Mouse (Mus musculus): ENCODE data around the gene Akt3.

Gene Akt3

GRCm38 (mm10) chr1:177010041-177010440 is 248.0 kb downstream of the Akt3 start:
- no peak for DNase-seq (ENCODE audit: low read depth)

GRCm38 (mm10) chr1:177008777-177009176 is 249.2 kb downstream of the Akt3 start:
- DNase-seq (ENCODE audit: low read depth), result no peak

- DNase-seq (ENCODE audit: low read depth), result no peak
These were observed 250.6 kb downstream of the Akt3 start for GRCm38 (mm10) chr1:177007405-177007804.

- DNase-seq (ENCODE audit: low read depth), result no peak
These were observed 253.8 kb downstream of the Akt3 start for GRCm38 (mm10) chr1:177004041-177004741.

- no peak for DNase-seq (ENCODE audit: low read depth)
These were observed 255.1 kb downstream of the Akt3 start for GRCm38 (mm10) chr1:177002951-177003350.

GRCm38 (mm10) chr1:176999011-176999410 is 259.0 kb downstream of the Akt3 start:
- DNase-seq (ENCODE audit: low read depth), result no peak

- DNase-seq (ENCODE audit: low read depth), result no peak
These were observed 260.0 kb downstream of the Akt3 start for GRCm38 (mm10) chr1:176997711-176998689.

GRCm38 (mm10) chr1:176997254-176997653 is 260.7 kb downstream of the Akt3 start:
- DNase-seq (ENCODE audit: low read depth), result no peak

GRCm38 (mm10) chr1:176996630-176997201 is 261.3 kb downstream of the Akt3 start:
- peak; percentile 59 for DNase-seq (ENCODE audit: low read depth)

- DNase-seq (ENCODE audit: low read depth), result no peak
These were observed 261.8 kb downstream of the Akt3 start for GRCm38 (mm10) chr1:176996166-176996565.

GRCm38 (mm10) chr1:176995419-176995775 is 262.6 kb downstream of the Akt3 start:
- DNase-seq (ENCODE audit: low read depth), result no peak

- DNase-seq (ENCODE audit: low read depth), result no peak
These were observed 263.1 kb downstream of the Akt3 start for GRCm38 (mm10) chr1:176994707-176995418.

- no peak for DNase-seq (ENCODE audit: low read depth)
These were observed 263.9 kb downstream of the Akt3 start for GRCm38 (mm10) chr1:176994087-176994486.

GRCm38 (mm10) chr1:176993141-176994010 is 264.6 kb downstream of the Akt3 start:
- no peak for DNase-seq (ENCODE audit: low read depth)

GRCm38 (mm10) chr1:176992517-176992916 is 265.5 kb downstream of the Akt3 start:
- DNase-seq (ENCODE audit: low read depth), result no peak

GRCm38 (mm10) chr1:176991473-176991872 is 266.5 kb downstream of the Akt3 start:
- no peak for DNase-seq (ENCODE audit: low read depth)

- DNase-seq (ENCODE audit: low read depth), result no peak
These were observed 270.8 kb downstream of the Akt3 start for GRCm38 (mm10) chr1:176986990-176987740.

GRCm38 (mm10) chr1:176986275-176986674 is 271.7 kb downstream of the Akt3 start:
- DNase-seq (ENCODE audit: low read depth), result no peak

GRCm38 (mm10) chr1:176985691-176986090 is 272.3 kb downstream of the Akt3 start:
- no peak for DNase-seq (ENCODE audit: low read depth)

- no peak for DNase-seq (ENCODE audit: low read depth)
These were observed 275.3 kb downstream of the Akt3 start for GRCm38 (mm10) chr1:176982671-176983070.

All from c-Kit-positive CD71-negative TER-119-negative erythroid progenitor cells, embryonic 14.5 days (primary cell).